Comparison of ENCODE assay signal across 9 mouse cellular contexts in the genomic region with DNA sequence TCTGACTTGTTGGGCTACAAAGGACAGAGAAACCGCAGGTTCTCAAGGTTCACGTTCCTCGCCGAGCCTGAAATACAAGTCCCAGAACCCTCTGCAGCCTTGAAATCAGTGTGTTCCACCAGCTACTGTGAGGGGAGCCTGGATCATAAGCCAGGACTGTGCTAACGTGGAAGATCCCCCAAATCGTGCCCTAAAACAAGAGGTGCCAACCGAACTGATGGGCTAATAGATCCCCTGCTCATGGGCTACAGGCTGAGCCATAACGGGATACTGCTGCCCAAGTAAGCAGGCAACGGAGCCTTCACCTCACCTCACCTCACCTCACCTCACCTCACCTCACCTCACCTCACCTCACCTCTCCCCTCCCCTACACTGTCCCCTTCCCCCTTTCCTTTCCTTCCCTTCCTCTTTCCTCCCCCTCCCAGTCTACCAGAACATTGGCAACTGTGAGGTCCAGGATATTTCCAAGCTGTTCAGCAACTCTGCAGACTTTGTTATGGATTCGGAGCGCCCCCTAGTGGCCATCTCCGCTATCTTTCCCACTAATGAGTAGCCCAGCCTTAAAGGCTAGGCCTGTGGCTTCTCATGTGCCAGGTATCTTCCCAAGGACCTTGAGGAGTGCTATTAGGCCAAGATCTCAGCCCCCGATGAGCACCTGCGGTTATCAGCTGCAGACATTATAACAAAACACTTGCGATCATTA. TPM values are rescaled to one million over a fixed set of nuclear protein-coding genes. Genes with fewer than 3 reads are reported as not detected.
DNase-seq lines count a peak whose midpoint lies in the region; ATAC-seq and TF ChIP-seq lines count a peak whose summit lies in the region.
"Had no signal": no experiment of that assay in that cellular context is flagged by ENCODE, and none has a peak within 500 bp of the region (broad histone marks: within the 10 kb centered on the region; RNA-seq: fewer than 3 reads in every experiment).

No protein-coding gene starts in this region.

- WGBS in forebrain, embryonic 12.5 days = 54% methylated on average over 15 of the region's 15 CpGs
- WGBS in heart, postnatal 0 days = 50% methylated on average over 15 of the region's 15 CpGs
- 40% methylated on average over 15 of the region's 15 CpGs for WGBS in lung, embryonic 14.5 days

- ATAC-seq in forebrain, embryonic 12.5 days (ENCODE audit: low FRiP score) = peak; percentile 79
- ATAC-seq in heart, postnatal 0 days (ENCODE audit: insufficient read depth, low read depth) = peak; percentile 84
- peak; percentile 86 for ATAC-seq in lung, embryonic 14.5 days (ENCODE audit: insufficient read depth)

- H3K27ac ChIP-seq in ES-E14 (ENCODE audit: insufficient read depth, low read depth, low read length, poor library complexity, severe bottlenecking) = no peak overlapping the region
- H3K27ac ChIP-seq in forebrain, embryonic 12.5 days = no peak overlapping the region
- no peak overlapping the region for H3K27ac ChIP-seq in heart, postnatal 0 days (ENCODE audit: low read depth)
- H3K27ac ChIP-seq in lung, embryonic 14.5 days (ENCODE audit: low read depth) = no peak overlapping the region
- H3K27ac ChIP-seq: liver, embryonic 15.5 days had no signal

- H3K36me3 ChIP-seq in ES-E14 (ENCODE audit: control insufficient read depth, insufficient read depth, low read length, poor library complexity, severe bottlenecking) = no peaks in the 10 kb centered on the region
- no peaks in the 10 kb centered on the region for H3K36me3 ChIP-seq in forebrain, embryonic 12.5 days (replicated peaks)
- H3K36me3 ChIP-seq in heart, postnatal 0 days (replicated peaks; ENCODE audit: control insufficient read depth, insufficient read depth, low read length) = no peaks in the 10 kb centered on the region
- no peaks in the 10 kb centered on the region for H3K36me3 ChIP-seq in lung, embryonic 14.5 days (ENCODE audit: insufficient read depth)
- H3K36me3 ChIP-seq: liver, embryonic 15.5 days had no signal

- in situ Hi-C loops in ES-E14 (cut with MboI; ENCODE audit: low sequenced_read_pairs in 2 of 2, unreplicated experiment in 2 of 2) = no loop called here

- TF ChIP-seq CTCF in heart, postnatal 0 days (IDR thresholded peaks at IDR 0.05; ENCODE audit: low read depth) = peak; percentile 91
- TF ChIP-seq CTCF in lung, embryonic 14.5 days (IDR thresholded peaks at IDR 0.05; ENCODE audit: low read depth) = peak; percentile 94

- TF ChIP-seq EP300 in heart, postnatal 0 days (IDR thresholded peaks at IDR 0.05; ENCODE audit: low read depth) = no peak

- H3K4me1 ChIP-seq in ES-E14 (ENCODE audit: control insufficient read depth in 2 of 2, insufficient read depth in 2 of 2, low read length in 2 of 2, poor library complexity in 1 of 2) = no peaks in the 10 kb centered on the region
- no peaks in the 10 kb centered on the region for H3K4me1 ChIP-seq in forebrain, embryonic 12.5 days
- no peaks in the 10 kb centered on the region for H3K4me1 ChIP-seq in heart, postnatal 0 days (ENCODE audit: control insufficient read depth, insufficient read depth)
- no peaks in the 10 kb centered on the region for H3K4me1 ChIP-seq in lung, embryonic 14.5 days (ENCODE audit: insufficient read depth)
- H3K4me1 ChIP-seq: liver, embryonic 15.5 days had no signal

- DNase-seq in ES-E14 (ENCODE audit: low read depth, low spot score) = peak; percentile 81
- peak; percentile 20 for DNase-seq in c-Kit-positive CD71-positive TER-119-negative erythroid progenitor cells, embryonic 14.5 days (ENCODE audit: low read depth)
- peak; percentile 81 for DNase-seq in heart, postnatal 0 days (ENCODE audit: low spot score)
- DNase-seq in layer of hippocampus, adult 11-12 months (ENCODE audit: low spot score) = peak; percentile 90
- DNase-seq in lung, embryonic 14.5 days = peak; percentile 97
- peak; percentile 87 for DNase-seq in retina, postnatal 1 day
- peak; percentile 75 for DNase-seq in urinary bladder, adult 2 months (ENCODE audit: low spot score)

- H3K4me3 ChIP-seq in ES-E14 (ENCODE audit: insufficient read depth in 1 of 2, low read depth in 1 of 2, low read length in 2 of 2, poor library complexity in 1 of 2, severe bottlenecking in 1 of 2) = no peak overlapping the region
- no peak overlapping the region for H3K4me3 ChIP-seq in forebrain, embryonic 12.5 days (replicated peaks)
- no peak overlapping the region for H3K4me3 ChIP-seq in heart, postnatal 0 days (ENCODE audit: low read depth, low read length)
- H3K4me3 ChIP-seq in lung, embryonic 14.5 days (ENCODE audit: low read depth, low read length) = no peak overlapping the region
- H3K4me3 ChIP-seq: liver, embryonic 15.5 days had no signal

- no peak overlapping the region for H3K9ac ChIP-seq in ES-E14 (ENCODE audit: insufficient read depth, low read depth, low read length, poor library complexity, severe bottlenecking)
- no peak overlapping the region for H3K9ac ChIP-seq in forebrain, embryonic 12.5 days
- no peak overlapping the region for H3K9ac ChIP-seq in heart, postnatal 0 days (replicated peaks; ENCODE audit: low read depth, low read length)
- no peak overlapping the region for H3K9ac ChIP-seq in lung, embryonic 14.5 days
- H3K9ac ChIP-seq: liver, embryonic 15.5 days had no signal

- no peak overlapping the region for H3K4me2 ChIP-seq in forebrain, embryonic 12.5 days
- no peak overlapping the region for H3K4me2 ChIP-seq in heart, postnatal 0 days (ENCODE audit: low read depth, low read length)
- no peak overlapping the region for H3K4me2 ChIP-seq in lung, embryonic 14.5 days
- H3K4me2 ChIP-seq: liver, embryonic 15.5 days had no signal

- H3K27me3 ChIP-seq in forebrain, embryonic 12.5 days = peaks cover 28% of the 10 kb centered on the region
- no peaks in the 10 kb centered on the region for H3K27me3 ChIP-seq in heart, postnatal 0 days (ENCODE audit: control insufficient read depth, insufficient read depth, low read length)
- no peaks in the 10 kb centered on the region for H3K27me3 ChIP-seq in lung, embryonic 14.5 days (ENCODE audit: insufficient read depth, low read length)
- H3K27me3 ChIP-seq: liver, embryonic 15.5 days had no signal

- no peaks in the 10 kb centered on the region for H3K9me3 ChIP-seq in ES-E14 (ENCODE audit: control insufficient read depth, insufficient read depth, low read depth, low read length)
- no peaks in the 10 kb centered on the region for H3K9me3 ChIP-seq in forebrain, embryonic 12.5 days
- H3K9me3 ChIP-seq in heart, postnatal 0 days (replicated peaks; ENCODE audit: control insufficient read depth, low read length) = no peaks in the 10 kb centered on the region
- no peaks in the 10 kb centered on the region for H3K9me3 ChIP-seq in lung, embryonic 14.5 days (ENCODE audit: low read depth, low read length)
- H3K9me3 ChIP-seq: liver, embryonic 15.5 days had no signal

TF ChIP-seq in ES-E14, 5 proteins besides CTCF, POLR2A, EP300 and RAD21:
- peak; percentile 36; the same call in 1 of the 2 replicates for TF ChIP-seq ZC3H11A (IDR thresholded peaks at IDR 0.05; ENCODE audit: borderline replicate concordance, low read depth, low read length)
- no peak for TF ChIP-seq MAFK (IDR thresholded peaks at IDR 0.05; ENCODE audit: insufficient read depth, low read depth, low read length)

RNA-seq across cellular contexts. Expression of gene Castor2, which starts 36.0 kb away (rescaled TPM):
- 1.6 and 2.2 TPM in 2 replicates for total RNA-seq in ES-E14 (2012; rRNA removed)
- 19.4 and 23.1 TPM in 2 replicates for polyA plus RNA-seq in forebrain, embryonic 12.5 days (2016; fragmentation: Nextera tagmentation; extraction: Ambion mirVana)
- total RNA-seq in heart, postnatal 0 days (2014; rRNA removed; ENCODE audit: low replicate concordance) = 3.9 and 6.3 TPM in 2 replicates
- 5.2 and 5.5 TPM in 2 replicates for polyA plus RNA-seq in heart, postnatal 0 days (2015; fragmentation: Nextera tagmentation; extraction: Ambion mirVana)
- polyA plus RNA-seq in lung, embryonic 14.5 days (2014; fragmentation: Nextera tagmentation; extraction: Ambion mirVana) = 3.7 and 4.9 TPM in 2 replicates
- 6.5 and 10.3 TPM in 2 replicates for polyA plus RNA-seq in urinary bladder, adult 2 months (2012; rRNA removed)

Comparison
In these comparisons a context has a peak if more than half of its experiments do, and no peak if none do; other contexts are left out.
1. DNase-seq: peak in every context shown above with its lines; median percentile 97 in lung, embryonic 14.5 days; 90 in layer of hippocampus, adult 11-12 months; 87 in retina, postnatal 1 day; 81 in ES-E14; 81 in heart, postnatal 0 days; 75 in urinary bladder, adult 2 months; 20 in c-Kit-positive CD71-positive TER-119-negative erythroid progenitor cells, embryonic 14.5 days.